Comparison of ENCODE assay signal across 8 mouse cellular contexts in the genomic region with DNA sequence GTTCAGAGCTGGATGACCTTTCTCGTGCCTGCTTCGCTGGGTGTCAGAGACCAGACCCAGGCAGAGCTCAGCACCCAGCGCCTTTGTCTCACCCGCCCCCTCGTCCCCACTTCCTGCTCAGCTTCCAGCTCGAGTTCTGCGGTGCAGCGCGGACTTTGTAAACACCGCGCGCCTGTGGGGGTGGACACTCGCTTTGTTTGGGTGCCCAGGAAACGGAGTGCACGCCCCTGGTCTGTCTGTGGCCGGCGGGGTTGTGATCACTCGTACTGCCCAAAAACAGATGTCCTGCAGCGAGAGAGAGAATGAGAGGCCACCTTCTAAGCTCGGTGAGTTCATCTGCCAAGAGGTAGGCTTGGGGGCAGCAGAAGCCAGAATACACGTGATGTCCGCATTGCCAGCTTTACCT. TPM values are rescaled to one million over a fixed set of nuclear protein-coding genes. Genes with fewer than 3 reads are reported as not detected.
DNase-seq lines count a peak whose midpoint lies in the region; ATAC-seq and TF ChIP-seq lines count a peak whose summit lies in the region.

TSS of gene Ccnd3 (plus strand) at position 111 of the 406 bp plus-strand sequence.

- 3% methylated on average over 22 of the region's 22 CpGs for WGBS in embryonic facial prominence, embryonic 13.5 days
- WGBS in intestine, postnatal 0 days, result 1% methylated on average over 22 of the region's 22 CpGs

- ATAC-seq in embryonic facial prominence, embryonic 13.5 days (ENCODE audit: insufficient number of reproducible peaks, insufficient read depth, low FRiP score, low TSS enrichment, low read depth), result no peak
- peak; percentile 1; the same call in 1 of the 2 replicates for ATAC-seq in intestine, postnatal 0 days

- intact Hi-C loops in left cerebral cortex, postnatal 4 days (cut with DNase I), result no loop called here

- peak within 1 kb of the TSS; percentile 72 for H3K4me2 ChIP-seq in embryonic facial prominence, embryonic 13.5 days
- H3K4me2 ChIP-seq in intestine, postnatal 0 days (replicated peaks; ENCODE audit: low read depth), result peak within 1 kb of the TSS; percentile 87

- peaks cover 10% of the 10 kb centered on the region for H3K36me3 ChIP-seq in embryonic facial prominence, embryonic 13.5 days
- no peaks in the 10 kb centered on the region for H3K36me3 ChIP-seq in intestine, postnatal 0 days (ENCODE audit: control insufficient read depth, insufficient read depth)

- DNase-seq in T-cell, adult 2 months (ENCODE audit: low spot score), result peak; percentile 82
- peak; percentile 99 for DNase-seq in heart, adult 11 months
- DNase-seq in left cerebral cortex, postnatal 4 days, result peak; percentile 24
- DNase-seq in mesoderm, embryonic 11.5 days (ENCODE audit: low read depth, low spot score), result peak; percentile 41
- peak; percentile 19 for DNase-seq in right cerebral cortex, postnatal 4 days
- DNase-seq in cerebellum, adult 11 months, result no peak

- H3K4me1 ChIP-seq in embryonic facial prominence, embryonic 13.5 days, result peaks cover 48% of the 10 kb centered on the region
- H3K4me1 ChIP-seq in intestine, postnatal 0 days (replicated peaks; ENCODE audit: control insufficient read depth, insufficient read depth, low read length), result peaks cover 8% of the 10 kb centered on the region; the same call in 1 of the 2 replicates

- TF ChIP-seq CTCF in intestine, postnatal 0 days (IDR thresholded peaks at IDR 0.05; ENCODE audit: low read depth), result no peak

- peak within 1 kb of the TSS; percentile 33; the same call in 1 of the 2 replicates for H3K27ac ChIP-seq in embryonic facial prominence, embryonic 13.5 days
- peak within 1 kb of the TSS; percentile 70 for H3K27ac ChIP-seq in intestine, postnatal 0 days (ENCODE audit: low read depth, low read length)

- peak within 1 kb of the TSS; percentile 75 for H3K9ac ChIP-seq in embryonic facial prominence, embryonic 13.5 days
- H3K9ac ChIP-seq in intestine, postnatal 0 days (ENCODE audit: low read depth, low read length), result peak within 1 kb of the TSS; percentile 58

- H3K27me3 ChIP-seq in embryonic facial prominence, embryonic 13.5 days, result no peaks in the 10 kb centered on the region
- no peaks in the 10 kb centered on the region for H3K27me3 ChIP-seq in intestine, postnatal 0 days (replicated peaks; ENCODE audit: control insufficient read depth, insufficient read depth, low read length)

- peak within 1 kb of the TSS; percentile 45 for H3K4me3 ChIP-seq in embryonic facial prominence, embryonic 13.5 days
- H3K4me3 ChIP-seq in intestine, postnatal 0 days (ENCODE audit: low read depth, low read length), result peak within 1 kb of the TSS; percentile 40

- no peaks in the 10 kb centered on the region for H3K9me3 ChIP-seq in embryonic facial prominence, embryonic 13.5 days
- H3K9me3 ChIP-seq in intestine, postnatal 0 days (ENCODE audit: control insufficient read depth), result no peaks in the 10 kb centered on the region

RNA-seq across cellular contexts. Expression of gene Ccnd3, which starts in this region (rescaled TPM):
- 359 and 377 TPM in 2 replicates for polyA plus RNA-seq in embryonic facial prominence, embryonic 13.5 days (2015; fragmentation: Nextera tagmentation; extraction: Ambion mirVana)
- 175 and 180 TPM in 2 replicates for polyA plus RNA-seq in intestine, postnatal 0 days (2015; fragmentation: Nextera tagmentation; extraction: Ambion mirVana)
- total RNA-seq in left cerebral cortex, postnatal 4 days (2021), result 10 to 100 TPM; 30.1 to 36.2 TPM
